Mouse (Mus musculus) neural tube, embryonic 11.5 days (tissue): ENCODE measurements around the gene Foxo1. TPM values are rescaled to one million over a fixed set of nuclear protein-coding genes. Genes with fewer than 3 reads are reported as not detected.
A peak's percentile ranks its signal among the peaks of the same experiment; 100 is the strongest.

ENCODE experiments used
- ATAC-seq: fragments of 200-750 bp; cut with Nextera tagmentation; 2 replicates; pipeline ENCODE4 v1.8.0; 2017; ENCODE audit warnings: moderate number of reproducible peaks, mild to moderate bottlenecking, moderate TSS enrichment, moderate library complexity; ENCODE audit not compliant: insufficient read depth, low FRiP score, low TSS enrichment
- DNase-seq: peaks from one replicate; pipeline ENCODE4 v3.0.0-alpha.2; 2015; ENCODE audit warnings: low spot score
- H3K27ac ChIP-seq: fragments of 300-500 bp; sonication (generic); 2 replicates; pipeline ENCODE4 v1.5.1; 2014; ENCODE audit warnings: low read depth, mild to moderate bottlenecking, low read length
- H3K27me3 ChIP-seq: fragments of 300-500 bp; sonication (generic); 2 replicates; pipeline ENCODE4 v1.6.1; 2014; ENCODE audit warnings: mild to moderate bottlenecking, low read length, mixed read lengths; ENCODE audit not compliant: control insufficient read depth, insufficient read depth
- H3K36me3 ChIP-seq: fragments of 300-500 bp; sonication (generic); 2 replicates; pipeline ENCODE4 v1.6.1; 2014; ENCODE audit warnings: mild to moderate bottlenecking, low read length, moderate library complexity, mixed read lengths; ENCODE audit not compliant: control insufficient read depth, insufficient read depth
- H3K4me1 ChIP-seq: fragments of 300-500 bp; sonication (generic); 2 replicates; pipeline ENCODE4 v1.6.1; 2014; ENCODE audit warnings: low read length, mixed read lengths; ENCODE audit not compliant: control insufficient read depth, insufficient read depth
- H3K4me2 ChIP-seq: fragments of 300-500 bp; sonication (generic); 2 replicates; pipeline ENCODE4 v1.6.1; 2014; ENCODE audit warnings: low read depth, mild to moderate bottlenecking, moderate library complexity
- H3K4me3 ChIP-seq: fragments of 300-500 bp; sonication (generic); 2 replicates; pipeline ENCODE4 v1.5.1; 2014; ENCODE audit warnings: low read depth, low read length
- H3K9ac ChIP-seq: fragments of 300-500 bp; sonication (generic); 2 replicates; pipeline ENCODE4 v1.6.1; 2014; ENCODE audit warnings: mild to moderate bottlenecking, low read length
- H3K9me3 ChIP-seq: fragments of 300-500 bp; sonication (generic); 2 replicates; pipeline ENCODE4 v1.6.1; 2016; ENCODE audit warnings: low read length; ENCODE audit not compliant: control insufficient read depth
- WGBS: fragments of 180-500 bp; shearing (Covaris S2); extraction: QIAGEN DNeasy Blood & Tissue Kit; methylation state at CpG from one replicate; pipeline ENCODE4 v1.1.7; 2014; 5-methylcytosine and 5-hydroxymethylcytosine counted together
- polyA plus RNA-seq: library from polyadenylated mRNA; unstranded; fragments of >200 nt; fragmentation: Nextera tagmentation; extraction: Ambion mirVana; gene quantifications from 2 replicates; pipeline ENCODE4 v1.2.1, GENCODE M21; 2014

Gene Foxo1
- 4.2 and 5.2 TPM in 2 replicates for polyA plus RNA-seq

DNA sequence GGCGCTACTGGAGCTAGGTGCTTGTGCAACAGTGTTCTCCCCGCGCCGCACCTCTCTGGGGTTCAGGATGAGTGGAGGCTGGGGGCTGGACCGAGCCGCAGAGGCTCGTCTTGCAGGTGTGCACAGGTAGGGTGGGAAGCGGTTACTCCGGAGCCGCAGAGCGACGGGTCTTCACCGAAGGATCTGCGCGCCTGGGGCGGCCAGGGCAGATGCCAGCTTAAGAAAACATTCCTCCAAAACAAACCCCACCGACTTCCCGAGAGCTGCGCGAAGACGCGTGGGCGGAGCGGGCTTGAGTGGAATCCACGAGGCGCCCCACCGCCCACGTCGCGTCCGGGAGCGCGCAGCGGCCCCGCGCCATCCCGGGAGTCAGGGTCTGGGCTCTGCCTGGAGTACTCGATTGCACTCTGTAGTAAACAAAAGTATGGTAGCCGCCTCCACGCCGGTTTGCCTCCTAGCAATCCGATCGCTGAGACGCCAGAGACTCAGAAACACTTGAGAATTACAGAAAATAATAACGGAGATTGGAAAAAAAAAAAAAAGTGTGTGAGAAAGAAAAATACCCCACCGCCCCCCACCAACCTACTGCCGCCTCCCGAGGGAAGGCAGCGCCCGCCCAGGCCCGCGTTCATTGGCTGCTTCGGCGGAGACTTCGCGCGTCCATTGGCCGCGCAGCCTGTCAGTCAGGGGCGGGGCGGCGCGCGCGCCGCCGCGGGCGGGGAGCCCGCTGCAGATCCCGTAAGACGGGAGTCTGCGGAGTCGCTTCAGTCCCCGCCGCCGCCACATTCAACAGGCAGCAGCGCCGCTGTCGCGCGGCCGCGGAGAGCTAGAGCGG, at the start of gene Foxo1:
Gene Foxo1, plus strand, starts transcription at position 685 of the 835 bp plus-strand sequence.
- peak; percentile 89 for ATAC-seq
- peak within 1 kb of the TSS; percentile 62 for H3K9ac ChIP-seq
- no peaks in the 10 kb centered on the region for H3K9me3 ChIP-seq
- peaks cover 8% of the 10 kb centered on the region for H3K4me1 ChIP-seq
- WGBS = under 1% methylated on average over 83 of the region's 85 CpGs
- H3K27ac ChIP-seq = no peak within 1 kb of the TSS
- H3K4me2 ChIP-seq = peak within 1 kb of the TSS; percentile 83
- H3K4me3 ChIP-seq = peak within 1 kb of the TSS; percentile 78
- no peaks in the 10 kb centered on the region for H3K36me3 ChIP-seq
- peak; percentile 92 for DNase-seq
- peaks cover 35% of the 10 kb centered on the region for H3K27me3 ChIP-seq

DNA sequence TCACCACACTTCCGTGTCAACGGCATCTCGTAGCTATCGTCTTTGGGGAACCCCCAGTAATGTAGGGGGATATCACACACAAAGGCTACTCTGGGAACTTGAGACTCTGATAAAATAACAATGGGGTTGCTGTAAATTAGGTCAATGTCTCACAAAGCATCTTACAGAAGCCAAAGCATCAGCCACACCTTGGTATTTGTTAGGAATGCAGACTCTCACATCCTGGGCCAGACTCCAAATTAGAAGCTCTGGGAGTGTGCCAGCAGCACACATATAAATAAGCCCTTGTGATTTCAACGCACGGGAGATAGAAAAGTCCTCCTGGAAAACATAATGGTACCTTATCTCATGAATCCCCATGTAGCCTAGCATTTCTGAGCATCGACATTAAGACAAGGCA, 49.3 kb upstream of the Foxo1 start:
- ATAC-seq (no peak), DNase-seq (no peak)
- H3K9me3 ChIP-seq = no peaks in the 10 kb centered on the region
- H3K27ac ChIP-seq = no peak overlapping the region
- H3K27me3 ChIP-seq = no peaks in the 10 kb centered on the region
- WGBS = 87% methylated on average over 7 of the region's 7 CpGs
- no peaks in the 10 kb centered on the region for H3K4me1 ChIP-seq
- no peak overlapping the region for H3K4me3 ChIP-seq
- no peak overlapping the region for H3K4me2 ChIP-seq
- H3K36me3 ChIP-seq = no peaks in the 10 kb centered on the region
- H3K9ac ChIP-seq = no peak overlapping the region

DNA sequence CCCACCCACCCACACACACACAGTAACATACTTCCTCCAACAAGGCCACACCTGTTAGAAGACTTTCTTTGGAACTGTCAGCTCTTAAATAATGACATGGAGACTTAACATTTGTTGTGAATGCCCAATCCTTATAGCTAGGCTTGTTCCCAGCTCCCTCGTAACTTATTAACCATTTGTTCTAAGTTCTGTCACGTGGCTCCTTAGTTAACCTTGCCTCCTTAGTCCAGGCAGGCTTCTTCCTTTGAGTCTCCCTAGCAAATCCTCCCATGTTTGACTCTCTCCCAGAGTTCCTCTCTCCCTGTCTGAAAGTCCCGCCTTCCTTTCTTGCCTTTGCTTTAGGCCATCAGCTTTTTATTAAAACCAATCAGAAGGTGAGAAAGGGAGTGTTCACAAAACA, 47.1 kb upstream of the Foxo1 start:
- WGBS = 71% methylated on average over 3 of the region's 3 CpGs
- DNase-seq (no peak), ATAC-seq (no peak)
- no peaks in the 10 kb centered on the region for H3K9me3 ChIP-seq
- H3K27me3 ChIP-seq = no peaks in the 10 kb centered on the region
- no peak overlapping the region for H3K9ac ChIP-seq
- no peak overlapping the region for H3K4me3 ChIP-seq
- H3K36me3 ChIP-seq = no peaks in the 10 kb centered on the region
- no peaks in the 10 kb centered on the region for H3K4me1 ChIP-seq
- H3K27ac ChIP-seq = no peak overlapping the region
- no peak overlapping the region for H3K4me2 ChIP-seq

DNA sequence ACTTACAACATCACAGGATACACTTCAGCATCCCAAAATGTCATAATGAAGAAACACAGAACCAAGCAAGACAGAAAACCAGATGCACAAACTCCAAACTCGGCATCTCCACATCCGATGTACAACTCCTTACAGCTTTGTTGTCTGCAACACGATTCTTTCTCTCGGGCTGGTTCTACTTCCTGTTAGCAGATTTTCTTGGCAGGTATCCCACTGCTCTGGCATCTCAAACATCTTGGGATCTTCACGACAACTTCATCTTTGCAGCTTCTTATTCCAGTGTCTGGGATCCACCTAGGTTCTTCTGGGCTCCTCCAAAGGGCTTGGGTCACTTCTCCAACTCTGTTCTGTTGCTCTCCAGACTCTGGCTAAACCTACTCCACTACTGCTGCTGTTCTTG, 46.2 kb upstream of the Foxo1 start:
- 85% methylated on average over 5 of the region's 5 CpGs for WGBS
- H3K4me1 ChIP-seq = no peaks in the 10 kb centered on the region
- H3K27me3 ChIP-seq = no peaks in the 10 kb centered on the region
- ATAC-seq (no peak), DNase-seq (no peak)
- H3K9me3 ChIP-seq = no peaks in the 10 kb centered on the region
- H3K27ac ChIP-seq = no peak overlapping the region
- H3K4me3 ChIP-seq = no peak overlapping the region
- H3K4me2 ChIP-seq = no peak overlapping the region
- no peaks in the 10 kb centered on the region for H3K36me3 ChIP-seq
- no peak overlapping the region for H3K9ac ChIP-seq

DNA sequence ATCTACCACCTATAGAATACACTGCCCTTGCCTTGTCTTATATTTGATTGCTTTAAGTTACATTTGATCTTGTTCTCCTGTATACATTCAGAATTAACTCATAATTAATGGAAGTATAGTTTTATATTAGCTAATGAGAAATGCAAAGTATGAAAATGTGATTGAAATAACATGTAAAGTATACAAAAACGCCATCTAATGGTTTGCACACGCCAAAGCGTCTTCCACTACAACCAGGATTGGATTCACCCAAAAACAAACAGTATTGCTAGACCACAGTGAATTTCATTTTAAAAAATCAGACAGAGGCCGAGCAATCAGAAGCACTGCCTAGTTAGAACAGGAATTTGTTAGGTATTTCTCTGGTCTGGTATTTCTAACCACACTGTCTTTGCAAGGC, 31.6 kb upstream of the Foxo1 start:
- Histone ChIP-seq H3K27me3 (no peaks in the 10 kb centered on the region), H3K36me3 (no peaks in the 10 kb centered on the region), H3K4me2 (no peak overlapping the region), H3K4me3 (no peak overlapping the region), H3K9ac (no peak overlapping the region), H3K9me3 (no peaks in the 10 kb centered on the region), H3K4me1 (no peaks in the 10 kb centered on the region), H3K27ac (no peak overlapping the region)
- WGBS = 90% methylated on average over 4 of the region's 4 CpGs
- ATAC-seq (no peak), DNase-seq (no peak)

DNA sequence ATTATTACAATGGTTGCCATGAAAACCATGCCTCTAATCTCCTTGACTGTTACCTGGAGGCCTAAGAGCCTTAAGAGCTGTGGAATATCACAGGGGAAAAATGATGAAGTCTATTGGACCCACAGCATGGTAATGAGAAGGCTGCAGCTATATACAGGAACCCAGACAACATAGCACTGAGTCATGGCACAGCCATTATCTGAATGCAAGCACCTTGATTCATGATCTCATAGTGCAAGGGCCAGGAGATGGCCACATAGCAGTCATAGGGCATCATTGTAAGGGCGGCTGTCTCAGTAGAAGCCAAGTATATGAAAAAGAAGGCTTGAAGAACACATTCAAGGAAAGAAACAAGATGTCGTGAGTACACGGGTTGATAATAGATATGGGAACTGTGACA, 31.0 kb upstream of the Foxo1 start:
- 88% methylated on average over 3 of the region's 3 CpGs for WGBS
- Histone ChIP-seq H3K27me3 (no peaks in the 10 kb centered on the region), H3K27ac (no peak overlapping the region), H3K9ac (no peak overlapping the region), H3K4me3 (no peak overlapping the region), H3K4me1 (no peaks in the 10 kb centered on the region), H3K4me2 (no peak overlapping the region), H3K9me3 (no peaks in the 10 kb centered on the region), H3K36me3 (no peaks in the 10 kb centered on the region)
- ATAC-seq = no peak
- no peak for DNase-seq

DNA sequence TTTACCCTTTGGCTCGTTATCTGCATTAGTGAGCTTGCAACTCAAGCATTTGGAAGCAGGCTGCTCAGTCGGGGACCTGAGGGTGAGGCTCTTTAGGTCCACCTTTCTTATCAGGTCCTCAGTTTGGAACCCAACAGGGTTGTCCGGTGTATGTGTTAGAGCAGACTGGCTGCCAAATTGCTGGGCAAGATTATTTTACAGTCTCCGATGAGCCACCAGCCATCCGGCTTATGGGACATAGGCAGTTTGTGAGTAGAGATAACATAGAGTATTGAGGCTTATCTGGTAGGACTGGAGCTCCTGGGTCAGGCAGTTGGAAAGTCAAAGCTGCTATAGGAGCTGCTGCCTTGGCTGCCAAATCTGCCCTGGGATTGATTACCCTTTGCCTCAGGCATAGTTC, 27.1 kb upstream of the Foxo1 start:
- 82% methylated on average over 5 of the region's 5 CpGs for WGBS
- Histone ChIP-seq H3K36me3 (no peaks in the 10 kb centered on the region), H3K27ac (no peak overlapping the region), H3K4me3 (no peak overlapping the region), H3K9me3 (no peaks in the 10 kb centered on the region), H3K4me2 (no peak overlapping the region), H3K4me1 (no peaks in the 10 kb centered on the region), H3K9ac (no peak overlapping the region), H3K27me3 (no peaks in the 10 kb centered on the region)
- ATAC-seq = no peak
- no peak for DNase-seq

DNA sequence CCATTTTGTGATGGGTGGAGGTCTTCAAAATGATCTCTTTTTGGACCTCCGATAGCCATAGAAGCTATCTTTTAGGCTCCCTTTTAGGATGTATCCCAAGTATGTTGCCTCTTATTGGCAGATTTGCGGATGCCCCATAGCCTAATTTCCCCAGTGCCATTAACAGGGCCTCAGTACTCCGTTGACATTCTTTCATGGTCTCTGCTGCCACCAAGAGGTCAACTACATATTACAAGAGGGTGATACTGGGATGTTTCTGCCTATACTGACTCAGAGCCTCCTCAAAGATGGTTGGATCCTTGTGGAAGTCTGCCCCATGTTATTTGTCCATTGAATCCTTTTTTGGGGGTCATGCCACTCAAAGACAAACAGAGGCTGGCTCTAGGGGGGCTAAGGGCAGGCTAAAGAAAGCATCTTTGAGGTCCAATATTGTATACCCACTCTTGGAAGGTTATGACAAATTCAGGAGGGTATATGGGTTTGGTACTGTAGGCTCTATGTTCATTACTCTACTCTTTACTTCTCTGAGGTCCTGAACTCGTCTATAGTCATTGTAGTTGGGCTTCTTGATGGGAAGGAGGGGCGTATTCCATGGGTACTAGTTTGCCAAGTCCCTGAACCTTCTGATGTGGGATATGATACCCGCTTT, 25.6 kb upstream of the Foxo1 start:
- WGBS = 45% methylated on average over 6 of the region's 6 CpGs
- H3K36me3 ChIP-seq = no peaks in the 10 kb centered on the region
- H3K9ac ChIP-seq = no peak overlapping the region
- no peak overlapping the region for H3K27ac ChIP-seq
- no peaks in the 10 kb centered on the region for H3K4me1 ChIP-seq
- ATAC-seq = peak; percentile 74; the same call in 1 of the 2 replicates
- H3K9me3 ChIP-seq = no peaks in the 10 kb centered on the region
- H3K4me2 ChIP-seq = no peak overlapping the region
- DNase-seq = peak; percentile 71
- H3K4me3 ChIP-seq = no peak overlapping the region
- H3K27me3 ChIP-seq = no peaks in the 10 kb centered on the region
